Mouse (Mus musculus) gastrocnemius, postnatal 36 days (tissue): ENCODE measurements at regions not wholly inside any gene's neighbourhood (a gene's known extent, or its start where the extent isn't known, plus 50 kb on each side); places are given as distances from the start of the nearest gene placed in this dataset.

ENCODE experiments used
- DNase-seq, 2 experiments: peaks; one replicate each; pipeline ENCODE4 v3.0.0; 2022
- intact Hi-C: fragments of 180-260 bp; cut with DNase I; formaldehyde crosslinking; loops from one replicate; pipeline ENCODE4 v1.15.1; 2025

DNA sequence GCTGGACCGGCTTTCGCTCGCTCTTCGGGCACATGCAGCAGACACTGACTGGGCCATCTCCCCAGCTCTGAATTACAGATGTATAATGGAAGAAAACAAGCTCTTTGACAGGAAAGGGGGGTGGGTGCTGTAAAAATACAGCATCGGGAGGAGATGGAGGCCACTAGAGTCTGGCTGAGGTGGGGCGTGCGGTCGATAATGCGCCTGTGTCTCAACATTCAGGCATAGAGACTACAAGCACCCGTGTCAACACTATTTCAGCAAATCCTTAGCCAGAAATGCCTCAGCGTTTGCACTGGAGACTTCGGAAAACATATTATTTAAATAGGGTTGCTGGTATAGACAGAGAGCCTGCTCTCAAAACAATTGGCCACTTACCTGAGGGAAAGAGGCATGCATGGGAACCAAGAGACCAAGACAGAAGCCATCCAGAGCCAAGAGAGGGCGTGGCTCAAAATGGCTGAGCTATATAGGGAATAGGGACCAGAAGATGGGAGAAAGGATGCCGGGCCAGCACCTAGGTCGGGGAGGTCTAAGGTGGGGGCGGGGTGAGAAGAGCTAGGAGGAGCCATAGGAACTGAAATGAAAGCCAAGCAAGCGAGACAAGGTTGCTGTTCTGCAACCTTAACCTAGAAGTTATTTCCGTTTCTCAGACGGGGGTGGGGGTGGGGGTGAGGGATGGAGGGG, 96.7 kb upstream of the Fam174b start:
- intact Hi-C loops = no loop called here
- no peak for DNase-seq

DNA sequence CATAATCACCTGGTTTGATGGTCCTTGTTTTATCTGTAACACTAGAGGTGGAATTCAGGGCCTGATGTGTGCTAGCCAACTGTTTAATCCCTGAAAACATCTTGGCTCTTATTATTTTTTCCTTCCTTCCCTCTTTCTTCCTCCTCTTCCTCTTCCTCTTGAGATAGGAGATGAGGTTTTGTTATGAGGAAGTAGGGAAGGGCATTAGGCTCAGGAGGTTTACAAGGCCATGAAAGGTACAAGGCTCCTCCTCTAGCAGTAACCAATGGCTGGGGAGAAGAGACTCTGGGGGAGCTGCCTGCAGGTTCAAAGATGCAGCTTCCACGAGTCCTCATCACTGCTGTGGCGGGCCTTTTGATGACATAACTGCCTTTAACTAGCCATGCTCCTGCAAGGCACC, 98.6 kb upstream of the Chd2 start:
- DNase-seq = no peak
- intact Hi-C loops = no loop called here

DNA sequence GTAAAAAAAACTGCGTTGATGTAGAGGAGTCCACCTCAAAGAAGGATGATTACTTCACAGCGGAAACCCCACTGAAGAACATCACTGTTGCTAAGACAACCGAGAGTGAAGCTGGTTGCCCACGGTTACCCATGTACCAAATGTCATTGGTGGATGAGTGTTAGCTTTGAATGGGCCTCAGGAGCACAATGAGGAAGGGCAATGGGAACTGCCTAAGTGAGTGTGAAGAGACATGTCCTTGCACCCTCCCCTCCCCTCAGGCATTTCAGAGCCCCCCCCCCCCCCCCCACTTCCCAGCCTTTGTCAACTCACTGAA, 96.1 kb upstream of the Chd2 start:
- no peak for DNase-seq
- intact Hi-C loops = no loop called here

DNA sequence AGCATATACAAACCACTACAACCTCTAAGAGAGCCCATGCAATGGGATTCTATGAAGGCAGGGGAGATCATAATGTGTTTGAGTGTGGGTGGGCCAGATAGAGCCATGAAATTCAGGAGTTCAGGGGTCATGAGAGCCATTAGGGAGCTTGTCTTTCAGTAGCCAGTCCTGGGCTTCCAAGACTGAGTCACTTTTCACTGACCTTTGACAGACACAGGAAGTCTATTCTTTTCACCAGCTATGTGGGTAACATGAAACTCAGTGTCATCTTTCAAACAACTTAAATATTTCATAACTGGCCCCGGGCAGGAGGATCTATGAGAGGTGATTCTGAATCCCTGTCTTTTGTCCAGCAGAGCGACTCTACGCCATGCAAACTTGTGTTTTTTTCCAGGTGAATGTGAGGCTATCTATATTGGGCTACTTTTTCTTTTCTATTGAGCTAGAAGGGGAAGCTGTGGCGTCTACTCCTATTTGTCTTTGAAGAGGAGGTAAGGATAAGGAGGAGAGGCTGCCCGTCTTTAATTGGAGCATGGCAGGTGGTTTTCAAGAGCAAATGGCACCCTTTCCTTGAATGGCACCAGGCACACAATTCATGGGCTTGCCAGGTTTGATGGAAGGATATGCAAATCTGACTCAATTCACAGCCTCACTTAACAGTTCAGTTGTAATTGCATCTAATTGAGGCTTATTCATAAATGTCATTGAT, 95.6 kb upstream of the Chd2 start:
- DNase-seq = no peak
- intact Hi-C loops = no loop called here

DNA sequence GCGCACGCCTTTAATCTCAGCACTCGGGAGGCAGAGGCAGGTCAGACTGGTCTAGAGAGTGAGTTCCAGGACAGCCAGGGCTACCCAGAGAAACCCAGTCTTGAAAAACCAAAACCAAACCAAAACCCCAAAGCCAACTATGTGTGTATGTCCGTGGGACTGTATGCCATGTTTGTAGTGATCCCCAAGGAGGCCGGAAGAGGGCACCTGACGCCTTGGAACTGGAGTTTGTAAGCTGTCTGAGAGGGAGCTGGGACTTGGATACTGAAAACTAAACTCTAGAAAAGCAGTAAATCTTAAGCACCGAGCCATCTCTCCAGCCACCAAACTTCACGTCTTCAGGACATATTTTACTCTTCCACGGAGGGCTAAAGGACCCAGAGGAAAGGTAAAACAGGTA, 93.8 kb upstream of the Chd2 start:
- DNase-seq = no peak
- intact Hi-C loops = no loop called here

DNA sequence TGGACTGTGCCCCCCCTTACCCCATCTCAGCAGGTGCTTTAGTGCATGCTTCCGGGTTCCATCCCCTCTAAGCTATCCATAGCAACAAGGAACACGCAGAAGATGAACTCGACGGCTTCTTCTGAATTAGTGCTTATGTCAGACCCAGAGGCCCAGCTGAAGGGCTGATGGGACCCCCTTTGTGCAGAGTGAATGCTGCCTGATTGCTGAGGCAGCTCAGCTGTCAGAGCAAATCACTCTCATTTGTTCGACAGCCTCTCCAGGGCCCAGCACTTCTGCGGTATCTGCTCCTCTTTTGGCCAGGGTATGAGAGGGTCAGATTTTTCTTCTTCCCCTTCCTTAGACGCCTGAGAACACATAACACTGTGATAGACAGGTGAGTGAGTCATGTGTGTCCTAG, 89.2 kb upstream of the Chd2 start:
- DNase-seq = no peak
- intact Hi-C loops = loop anchor here (5.0 kb wide), 2 partner anchors 193 to 1233 kb away; no protein-coding TSS in a partner anchor

DNA sequence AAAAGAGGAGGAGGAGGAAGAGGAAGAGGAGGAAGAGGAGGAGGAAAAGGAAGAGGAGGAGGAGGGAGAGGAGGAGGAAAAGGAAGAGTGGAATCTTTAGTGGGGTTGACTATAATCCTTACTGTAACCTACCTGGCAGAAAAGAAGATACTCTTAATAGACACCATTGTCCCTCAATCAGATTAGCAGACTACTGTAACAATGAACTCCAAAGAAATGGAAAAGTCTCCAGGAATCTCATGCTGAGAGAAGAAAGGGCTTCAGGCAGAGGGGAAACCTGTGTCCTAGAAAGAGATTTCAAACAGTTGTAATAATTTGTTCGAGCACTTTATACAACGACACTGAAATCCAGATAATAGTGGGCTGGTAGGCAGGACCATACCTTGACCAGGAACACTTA, 87.6 kb upstream of the Chd2 start:
- intact Hi-C loops = loop anchor here (5.0 to 10.0 kb wide), 3 partner anchors 177 to 1114 kb away; no protein-coding TSS in a partner anchor
- no peak for DNase-seq

DNA sequence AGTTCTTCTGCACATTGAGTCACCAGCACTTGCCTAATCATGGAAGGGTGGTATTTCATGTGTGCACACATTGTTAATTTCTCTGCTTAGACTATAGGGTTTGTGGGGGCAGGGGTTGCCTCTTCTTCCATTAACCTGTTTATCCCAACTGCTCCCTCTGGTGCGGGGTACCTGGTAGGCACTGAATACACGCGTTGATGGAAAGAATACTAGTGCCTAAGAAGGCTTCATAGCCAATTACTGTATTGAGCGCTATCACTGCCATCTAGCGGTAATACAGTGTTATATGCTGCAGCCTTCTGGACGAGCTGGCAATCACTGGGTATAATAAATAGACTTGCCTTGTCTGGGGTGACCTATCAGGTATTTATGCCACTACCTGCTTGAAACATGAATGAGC, 86.4 kb upstream of the Chd2 start:
- intact Hi-C loops = loop anchor here (5.0 to 10.0 kb wide), 3 partner anchors 176 to 1113 kb away; no protein-coding TSS in a partner anchor
- DNase-seq = peak; percentile 34 to 40

DNA sequence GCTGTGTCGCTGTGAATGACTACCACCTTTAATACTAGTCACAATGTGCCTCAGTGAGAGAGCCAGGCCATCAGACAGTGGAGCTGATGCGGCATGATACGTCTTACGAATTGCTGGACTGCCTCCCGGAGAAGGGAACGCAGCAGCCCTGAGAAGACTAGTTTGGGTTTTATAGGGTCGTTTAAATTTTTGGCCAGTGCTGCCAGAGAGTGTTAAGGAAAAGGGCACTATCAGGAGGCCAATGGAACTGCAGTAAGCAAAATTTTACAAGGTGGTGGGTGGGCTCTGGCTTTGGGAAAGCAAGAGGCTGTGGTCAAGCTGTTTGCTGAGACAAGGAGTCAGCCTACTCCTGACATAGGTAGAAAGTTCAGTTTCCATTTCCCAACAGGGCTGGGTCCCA, 84.7 kb upstream of the Chd2 start:
- no peak for DNase-seq
- intact Hi-C loops = loop anchor here (2.0 to 10.0 kb wide), 4 partner anchors 101 to 1111 kb away; no protein-coding TSS in a partner anchor

DNA sequence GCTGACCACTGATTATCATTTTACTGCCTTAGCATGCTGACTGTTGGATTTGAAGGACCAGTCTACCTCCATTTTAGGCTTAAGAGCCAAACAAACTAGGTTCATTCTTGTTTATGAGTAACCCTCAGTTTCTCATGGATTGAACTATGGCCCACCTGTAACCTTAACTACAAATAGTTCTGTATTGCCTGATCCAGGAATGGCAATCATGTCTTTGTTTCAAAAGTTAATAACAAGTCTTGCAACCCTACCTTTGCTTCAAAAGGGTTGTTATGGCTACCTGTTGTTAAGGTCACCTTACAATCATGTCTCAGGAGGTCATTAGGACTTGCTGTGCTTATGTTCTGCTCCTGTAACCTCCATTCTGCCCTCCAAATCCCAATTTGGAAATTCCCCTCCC, 84.0 kb upstream of the Chd2 start:
- intact Hi-C loops = loop anchor here (2.0 to 10.0 kb wide), 4 partner anchors 101 to 1111 kb away; no protein-coding TSS in a partner anchor

DNA sequence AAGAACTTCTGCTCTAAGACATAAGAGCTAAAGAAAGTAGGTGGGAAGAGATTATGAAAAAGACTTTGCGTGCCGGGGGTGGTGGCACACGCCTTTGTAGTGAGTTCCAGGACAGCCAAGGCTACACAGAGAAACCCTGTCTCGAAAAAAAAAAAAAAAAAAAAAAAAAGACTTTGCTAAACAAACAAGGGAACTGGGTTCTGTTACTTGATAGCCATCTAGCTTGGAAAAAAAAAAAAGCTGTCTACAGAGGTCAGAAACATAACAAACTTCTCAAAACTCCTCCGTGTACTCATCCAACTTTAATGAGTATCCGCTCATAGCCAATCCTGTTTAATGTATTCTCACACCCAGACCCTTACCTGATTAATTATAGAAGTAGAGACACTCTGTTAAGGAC, 83.4 kb upstream of the Chd2 start:
- intact Hi-C loops = loop anchor here (5.0 to 10.0 kb wide), 3 partner anchors 173 to 1110 kb away; no protein-coding TSS in a partner anchor
- DNase-seq = no peak

More for the DNA sequence above, 84.0 kb upstream of the Chd2 start:
- DNase-seq = no peak

DNA sequence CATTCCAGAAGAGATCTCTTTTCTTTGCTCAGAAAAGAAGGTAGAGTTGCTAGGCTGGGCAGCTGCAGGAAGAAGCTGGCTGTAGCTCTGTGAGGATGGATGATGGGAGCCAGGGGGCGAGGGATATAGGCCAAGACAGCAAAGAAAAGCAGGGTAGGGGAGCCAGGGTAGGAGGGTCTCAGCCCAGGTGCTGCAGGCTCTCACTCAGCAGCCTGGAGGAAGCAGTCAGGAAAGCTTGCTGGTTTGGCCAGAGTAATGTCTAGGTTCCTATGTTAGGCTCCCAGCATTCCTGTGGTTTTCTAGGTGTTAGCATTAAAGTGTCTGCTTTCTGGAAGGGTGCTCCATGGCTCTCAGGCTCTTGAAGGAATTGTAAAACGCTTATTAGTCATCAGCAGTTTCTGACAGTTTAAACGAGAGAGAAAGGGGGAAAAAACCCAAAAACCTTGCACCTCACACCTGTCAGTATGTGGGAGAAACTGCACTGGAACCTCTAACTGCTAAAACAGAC, 82.5 kb upstream of the Chd2 start:
- DNase-seq = no peak
- intact Hi-C loops = loop anchor here (10.0 kb wide), 1 partner anchor 1109 kb away; no protein-coding TSS in a partner anchor

DNA sequence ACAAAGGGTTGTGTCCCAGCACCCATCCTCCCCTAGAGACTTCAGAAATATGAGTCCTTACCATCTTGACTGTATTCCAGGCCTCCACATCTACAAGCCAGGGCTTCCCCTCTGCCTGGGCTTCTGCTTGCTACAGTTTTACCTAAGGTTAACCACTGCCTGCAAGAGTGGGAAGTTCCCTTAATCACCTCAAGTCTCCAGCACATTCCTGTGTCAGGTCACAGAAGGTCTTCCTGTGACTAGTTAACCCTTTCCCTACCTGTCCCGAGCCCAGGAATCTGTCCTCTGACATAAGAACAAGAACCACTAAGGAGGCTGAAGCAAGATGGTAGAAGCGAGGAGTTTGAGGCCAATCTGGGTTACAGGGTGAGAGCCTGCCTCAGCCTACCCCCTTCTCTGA, 80.8 kb upstream of the Chd2 start:
- no peak for DNase-seq
- intact Hi-C loops = loop anchor here (10.0 kb wide), 1 partner anchor 1108 kb away; no protein-coding TSS in a partner anchor

DNA sequence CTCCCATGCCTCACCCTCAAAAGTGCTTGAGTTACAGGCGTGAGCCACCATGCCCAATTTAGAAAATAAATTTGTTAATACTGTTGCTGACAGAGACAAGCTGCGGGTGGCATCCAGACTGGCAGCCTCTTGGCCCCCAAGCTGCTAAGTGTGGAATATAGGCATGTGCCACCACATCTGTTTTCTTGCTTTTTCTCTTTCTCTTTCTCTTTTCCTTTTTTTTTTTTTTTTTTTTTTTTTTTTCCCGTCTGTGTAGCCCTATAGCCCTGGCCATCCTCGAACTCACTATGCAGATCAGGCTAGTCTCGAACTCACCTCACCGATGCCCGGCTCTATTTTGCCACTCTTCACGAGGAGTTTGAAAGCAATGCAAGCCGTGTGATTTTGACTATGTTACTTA, 78.7 kb upstream of the Chd2 start:
- intact Hi-C loops = loop anchor here (10.0 kb wide), 1 partner anchor 1106 kb away; no protein-coding TSS in a partner anchor
- no peak for DNase-seq

DNA sequence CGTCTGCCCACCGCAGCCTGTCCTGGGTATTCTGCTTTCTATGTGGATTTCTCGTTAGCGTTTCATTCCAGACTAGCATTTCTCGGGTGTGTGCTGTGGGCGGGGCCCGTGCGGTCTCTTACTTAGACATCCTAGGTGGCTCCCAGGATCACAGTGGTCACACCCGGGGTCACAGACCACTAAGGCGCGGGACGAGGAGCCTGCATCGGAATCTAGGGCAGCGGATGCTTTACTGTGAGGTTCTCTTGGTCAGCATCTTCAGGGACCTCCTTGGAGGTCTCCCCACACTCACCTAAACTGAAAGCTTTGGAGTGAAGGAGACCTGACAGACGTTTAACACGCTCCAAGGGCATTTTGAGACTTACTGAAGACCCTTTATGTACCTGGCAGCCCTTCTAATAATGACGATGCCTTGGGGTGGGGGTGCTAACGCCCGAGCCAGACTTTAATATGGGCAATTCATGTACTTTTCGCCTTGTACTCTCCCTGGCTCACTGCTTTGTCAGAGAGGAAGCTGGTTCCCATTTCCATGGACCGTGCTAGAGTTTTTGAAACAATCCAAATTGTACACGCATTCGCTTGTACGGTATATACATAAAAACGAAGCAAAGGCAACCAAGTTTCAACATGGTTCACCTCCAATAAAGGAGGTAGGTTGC, 77.3 kb upstream of the Chd2 start:
- DNase-seq = no peak
- intact Hi-C loops = loop anchor here (1.0 to 2.0 kb wide), 3 partner anchors 61 to 94 kb away; partner anchors contain the start of gene Chd2

DNA sequence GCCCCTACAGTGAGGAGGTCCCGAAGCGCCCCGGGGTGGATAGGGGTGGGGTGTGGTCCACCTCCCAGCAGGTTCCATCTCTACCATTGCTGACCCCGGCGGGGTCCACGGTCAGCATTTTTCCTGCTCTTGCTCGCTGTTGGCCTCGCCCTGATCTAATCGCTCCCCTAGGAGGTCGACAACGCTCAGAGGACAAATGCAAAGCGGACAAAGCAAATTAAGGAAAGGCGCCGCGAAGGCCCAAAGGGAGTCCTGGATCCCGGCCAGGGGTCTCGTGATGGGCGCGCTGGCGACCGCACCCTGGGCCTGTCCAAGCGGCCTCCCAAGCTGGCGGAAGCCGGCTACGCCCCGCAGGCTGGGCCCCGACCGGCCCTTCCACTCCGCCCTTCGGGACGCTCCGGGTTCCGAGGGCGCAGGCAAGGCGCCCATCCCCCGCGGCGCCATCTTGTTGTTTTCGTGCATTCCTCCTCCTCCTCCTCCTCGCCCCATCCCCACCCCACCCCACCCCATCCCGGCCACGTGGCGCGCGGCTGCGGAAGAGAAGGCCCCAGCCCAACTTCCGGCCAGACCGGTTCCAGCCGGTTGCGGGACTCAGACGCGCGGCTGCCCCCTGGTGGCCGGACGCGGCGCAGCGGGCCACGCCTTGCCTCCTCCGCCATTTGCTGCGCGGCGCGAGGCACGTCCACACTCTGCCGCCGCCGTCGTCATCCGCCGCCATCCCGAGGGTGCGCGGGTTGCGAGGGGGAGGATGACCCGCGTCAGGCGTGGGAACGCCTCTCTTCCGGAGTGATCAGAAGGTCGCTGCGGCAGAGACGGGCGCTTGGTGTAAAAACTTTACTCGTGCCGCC, 76.5 kb upstream of the Chd2 start:
- DNase-seq = peak; percentile 99 to 100
- intact Hi-C loops = loop anchor here (1.0 to 2.0 kb wide), 4 partner anchors 23 to 93 kb away; partner anchors contain the start of gene Chd2

DNA sequence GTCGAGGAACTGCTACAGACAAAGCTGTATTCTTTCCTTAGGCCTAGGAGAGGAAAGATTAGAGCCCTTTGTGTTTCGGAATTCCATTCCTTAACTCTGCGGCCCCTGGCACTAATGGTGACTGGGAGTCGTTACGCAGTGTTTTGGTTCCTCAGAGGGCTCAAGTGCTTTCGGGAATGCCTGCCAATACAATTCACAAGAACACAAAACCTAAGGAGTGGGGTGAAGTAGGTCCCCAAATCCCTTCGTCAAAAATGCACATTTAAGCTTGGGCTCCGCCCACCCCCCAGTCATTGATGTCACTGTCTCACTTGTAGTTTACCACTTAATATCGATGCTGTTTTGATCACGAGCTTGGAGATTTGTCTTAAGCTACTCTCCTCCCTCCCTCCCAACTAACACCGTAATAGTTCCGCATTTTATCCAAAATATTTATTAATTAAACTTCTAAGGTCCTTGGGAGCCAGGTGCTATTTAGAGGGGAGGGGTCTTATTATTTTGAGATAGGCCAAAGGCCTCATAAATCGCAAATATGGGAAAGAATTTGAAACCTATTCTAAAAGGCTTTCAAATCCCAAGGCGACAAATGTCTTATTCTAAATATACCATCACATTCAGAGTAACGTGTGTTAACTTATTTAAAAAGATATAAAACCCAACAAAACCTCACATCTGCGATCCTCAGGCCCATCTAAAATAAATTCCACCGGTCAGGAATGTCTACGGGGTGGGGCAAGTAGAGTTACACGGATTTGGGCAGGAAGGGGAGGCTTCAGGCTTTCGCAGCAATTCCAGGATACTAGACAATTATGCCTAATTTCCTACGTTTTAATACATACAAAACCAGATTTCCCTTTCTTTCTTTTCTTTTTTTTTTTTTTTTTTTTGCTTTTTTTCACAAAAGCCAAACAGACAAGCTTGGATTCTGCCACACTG, 75.6 kb upstream of the Chd2 start:
- intact Hi-C loops = loop anchor here (1.0 kb wide), 1 partner anchor 22 kb away; no protein-coding TSS in a partner anchor
- DNase-seq = peak; percentile 35 to 54

DNA sequence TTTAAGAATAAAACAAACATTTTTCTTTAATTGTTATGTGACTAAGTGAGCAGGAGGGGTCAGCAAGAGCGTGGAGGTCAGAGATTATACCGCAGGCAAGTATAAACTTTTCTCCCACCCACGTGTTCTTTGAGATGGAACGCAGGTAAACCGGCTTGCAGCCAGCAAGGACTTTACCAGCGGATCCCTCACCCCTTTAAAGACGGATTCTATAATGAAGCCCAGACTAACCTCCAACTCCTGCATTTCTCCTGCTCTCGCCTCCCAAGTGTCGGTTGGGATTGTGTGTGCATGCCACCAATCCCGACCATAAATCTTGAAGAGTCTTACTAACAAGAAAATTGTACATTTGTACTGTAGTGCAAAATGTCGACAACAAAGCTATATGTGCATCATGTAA, 74.4 kb upstream of the Chd2 start:
- intact Hi-C loops = no loop called here
- no peak for DNase-seq
